Mouse (Mus musculus) ES-E14 (cell line): ENCODE measurements at regions not wholly inside any gene's neighbourhood (a gene's known extent, or its start where the extent isn't known, plus 50 kb on each side); places are given as distances from the start of the nearest gene placed in this dataset.

Experiments
- DNase-seq: peaks from one replicate; pipeline ENCODE4 v3.0.0-alpha.2; 2013; ENCODE audit warnings: low read depth, low spot score
- H3K27ac ChIP-seq: 2 replicates; pipeline ENCODE4 v1.5.1; 2012; ENCODE audit warnings: low read depth, mild to moderate bottlenecking, low read length, moderate library complexity, mixed read lengths; ENCODE audit not compliant: poor library complexity, insufficient read depth, severe bottlenecking
- H3K36me3 ChIP-seq: 2 replicates; pipeline ENCODE4 v1.6.1; 2012; ENCODE audit warnings: mild to moderate bottlenecking, low read length, moderate library complexity, mixed read lengths; ENCODE audit not compliant: control insufficient read depth, poor library complexity, insufficient read depth, severe bottlenecking
- H3K4me1 ChIP-seq, 2 experiments: fragments of 150-350 bp in 1 of 2; sonication (generic) in 1 of 2; 2 replicates each; pipeline ENCODE4 v1.6.1; 2012; ENCODE audit warnings: low read length in 2 of 2, mild to moderate bottlenecking in 1 of 2, mixed read lengths in 1 of 2; ENCODE audit not compliant: control insufficient read depth in 2 of 2, insufficient read depth in 2 of 2, poor library complexity in 1 of 2
- H3K4me3 ChIP-seq, 2 experiments: fragments of 150-350 bp in 1 of 2; sonication (generic) in 1 of 2; 2 replicates each; pipeline ENCODE4 v1.5.1; 2012; ENCODE audit warnings: low read length in 2 of 2, low read depth in 1 of 2, mild to moderate bottlenecking in 1 of 2, mixed read lengths in 1 of 2; ENCODE audit not compliant: insufficient read depth in 1 of 2, poor library complexity in 1 of 2, severe bottlenecking in 1 of 2
- H3K9ac ChIP-seq: 2 replicates; pipeline ENCODE4 v1.6.1; 2012; ENCODE audit warnings: low read depth, mild to moderate bottlenecking, low read length, mixed read lengths; ENCODE audit not compliant: poor library complexity, insufficient read depth, severe bottlenecking
- H3K9me3 ChIP-seq: fragments of 150-350 bp; sonication (generic); 2 replicates; pipeline ENCODE4 v1.6.1; 2012; ENCODE audit warnings: low read depth, mild to moderate bottlenecking, low read length; ENCODE audit not compliant: control insufficient read depth, insufficient read depth
- CHD2 ChIP-seq: IDR thresholded peaks from 2 replicates; pipeline ENCODE4 v1.6.1; 2014; ENCODE audit warnings: mild to moderate bottlenecking, low read depth, low read length, inconsistent platforms
- HCFC1 ChIP-seq: IDR thresholded peaks from 2 replicates; pipeline ENCODE4 v1.6.1; 2012; ENCODE audit warnings: low read length, inconsistent platforms, borderline replicate concordance; ENCODE audit not compliant: insufficient read depth
- MAFK ChIP-seq: IDR thresholded peaks from 2 replicates; pipeline ENCODE4 v1.6.1; 2014; ENCODE audit warnings: mild to moderate bottlenecking, low read depth, low read length, inconsistent platforms; ENCODE audit not compliant: insufficient read depth
- ZC3H11A ChIP-seq: IDR thresholded peaks from 2 replicates; pipeline ENCODE4 v1.6.1; 2012; ENCODE audit warnings: low read depth, mild to moderate bottlenecking, inconsistent platforms, low read length, borderline replicate concordance
- ZNF384 ChIP-seq: IDR thresholded peaks from 2 replicates; pipeline ENCODE4 v1.6.1; 2012; ENCODE audit warnings: low read depth, low read length, inconsistent platforms
- in situ Hi-C, 2 experiments: fragments of 600-800 bp; cut with MboI; formaldehyde crosslinking; loops; one replicate each; pipeline ENCODE4 v1.15.1; 2025; ENCODE audit warnings: low sequenced_read_pairs in 2 of 2, inconsistent platforms in 1 of 2; ENCODE audit not compliant: unreplicated experiment in 2 of 2

DNA sequence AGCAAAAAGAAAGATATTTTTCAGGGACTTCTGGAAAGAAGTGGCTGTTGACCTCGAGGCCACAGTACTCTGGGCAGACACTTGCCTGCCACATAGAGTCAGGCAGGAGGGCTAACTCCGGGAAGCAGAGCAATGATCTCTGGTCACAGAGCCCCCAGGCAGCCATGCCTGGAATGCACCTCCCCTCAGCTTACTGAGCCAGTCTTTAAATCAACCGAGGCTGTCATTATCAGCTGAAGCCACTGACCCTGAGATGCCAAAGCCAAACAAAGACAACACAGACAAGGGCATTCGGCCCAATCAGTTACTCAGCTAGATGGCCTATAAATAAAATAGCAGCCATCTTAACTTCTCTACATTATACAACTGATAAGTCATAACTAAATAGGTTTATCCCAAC is 52.2 kb upstream of the Foxo6 start:
- H3K4me3 ChIP-seq = no peak overlapping the region
- H3K36me3 ChIP-seq = no peaks in the 10 kb centered on the region
- no peak overlapping the region for H3K9ac ChIP-seq
- no peak for TF ChIP-seq ZNF384
- TF ChIP-seq HCFC1 = no peak
- no peak for TF ChIP-seq MAFK
- no peak for TF ChIP-seq CHD2
- no peak for TF ChIP-seq ZC3H11A
- no peak overlapping the region for H3K27ac ChIP-seq
- no peaks in the 10 kb centered on the region for H3K4me1 ChIP-seq
- no peaks in the 10 kb centered on the region for H3K9me3 ChIP-seq
- DNase-seq = no peak
- in situ Hi-C loops = no loop called here

DNA sequence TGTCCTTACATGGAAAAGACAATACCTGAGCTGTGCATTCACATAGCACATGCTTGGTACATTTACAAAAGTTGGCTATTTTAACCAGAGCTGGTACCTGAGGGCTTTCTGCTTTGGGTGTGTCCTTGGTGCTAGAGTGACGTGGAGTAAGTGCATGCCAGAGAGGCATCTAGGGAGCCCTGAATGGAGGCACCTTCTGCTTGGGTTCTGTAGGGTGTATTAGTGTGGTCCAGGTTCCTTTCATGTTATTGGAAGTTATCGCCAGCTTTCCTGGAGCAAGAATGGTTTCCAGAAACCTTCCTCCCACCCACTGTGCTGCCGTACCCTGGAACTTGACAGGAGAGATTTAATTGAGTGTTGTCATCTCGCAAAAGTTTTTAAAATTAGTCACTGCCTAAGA is 53.5 kb upstream of the Foxo6 start:
- no peaks in the 10 kb centered on the region for H3K36me3 ChIP-seq
- no peak overlapping the region for H3K27ac ChIP-seq
- TF ChIP-seq CHD2 (no peak), ZNF384 (no peak), MAFK (no peak), HCFC1 (no peak), ZC3H11A (no peak)
- in situ Hi-C loops = no loop called here
- no peaks in the 10 kb centered on the region for H3K9me3 ChIP-seq
- no peaks in the 10 kb centered on the region for H3K4me1 ChIP-seq
- no peak overlapping the region for H3K4me3 ChIP-seq
- H3K9ac ChIP-seq = no peak overlapping the region
- no peak for DNase-seq

DNA sequence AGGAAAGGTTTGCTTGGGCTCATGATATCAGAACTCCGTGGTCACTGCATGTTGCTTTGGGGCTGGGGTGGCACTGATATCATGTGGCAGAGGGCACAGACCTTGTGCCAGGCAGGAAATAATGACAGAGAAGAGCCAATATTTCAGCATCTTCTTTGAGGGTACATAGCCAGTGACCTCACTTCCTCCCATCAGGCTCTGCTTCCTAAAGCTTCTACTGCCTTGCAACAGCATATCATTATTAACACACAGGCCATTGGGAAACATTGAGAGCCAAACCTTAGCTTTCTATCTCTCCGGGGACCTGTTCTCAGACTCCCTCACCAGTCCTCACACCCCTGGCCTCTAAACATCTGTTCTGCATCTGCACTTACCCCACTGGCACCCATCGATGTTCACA is 54.8 kb upstream of the Foxo6 start:
- in situ Hi-C loops = no loop called here
- no peak for DNase-seq
- no peaks in the 10 kb centered on the region for H3K9me3 ChIP-seq

DNA sequence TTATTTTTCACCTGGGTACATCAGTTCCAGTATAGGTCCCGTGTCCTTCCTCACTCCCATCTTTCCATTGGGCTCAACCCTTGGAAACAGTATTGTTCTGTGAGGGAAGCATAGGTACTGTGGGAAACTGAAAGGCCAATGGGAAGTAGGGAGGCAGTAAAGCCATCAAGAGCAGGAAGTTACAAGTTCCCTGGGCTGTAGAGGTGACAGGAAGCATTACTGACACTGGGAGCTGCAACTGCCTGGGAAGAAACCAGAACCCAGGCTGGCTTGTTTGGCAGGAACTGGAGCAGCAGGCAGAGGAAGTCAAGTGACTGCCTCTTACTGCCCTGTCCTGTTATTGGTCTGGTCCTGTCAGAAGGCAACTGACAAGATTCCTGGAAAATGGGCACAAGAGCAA is 55.5 kb upstream of the Foxo6 start:
- no peak for DNase-seq
- no peak overlapping the region for H3K4me3 ChIP-seq
- no peaks in the 10 kb centered on the region for H3K9me3 ChIP-seq
- no peaks in the 10 kb centered on the region for H3K4me1 ChIP-seq
- TF ChIP-seq ZNF384 (no peak), MAFK (no peak), HCFC1 (no peak), ZC3H11A (no peak), CHD2 (no peak)
- H3K9ac ChIP-seq = no peak overlapping the region
- in situ Hi-C loops = no loop called here
- no peaks in the 10 kb centered on the region for H3K36me3 ChIP-seq
- H3K27ac ChIP-seq = no peak overlapping the region

More for the DNA sequence above, 54.8 kb upstream of the Foxo6 start:
- Histone ChIP-seq H3K4me1 (no peaks in the 10 kb centered on the region), H3K4me3 (no peak overlapping the region), H3K36me3 (no peaks in the 10 kb centered on the region), H3K27ac (no peak overlapping the region), H3K9ac (no peak overlapping the region)
- TF ChIP-seq ZC3H11A = no peak
- TF ChIP-seq MAFK = no peak
- no peak for TF ChIP-seq ZNF384

DNA sequence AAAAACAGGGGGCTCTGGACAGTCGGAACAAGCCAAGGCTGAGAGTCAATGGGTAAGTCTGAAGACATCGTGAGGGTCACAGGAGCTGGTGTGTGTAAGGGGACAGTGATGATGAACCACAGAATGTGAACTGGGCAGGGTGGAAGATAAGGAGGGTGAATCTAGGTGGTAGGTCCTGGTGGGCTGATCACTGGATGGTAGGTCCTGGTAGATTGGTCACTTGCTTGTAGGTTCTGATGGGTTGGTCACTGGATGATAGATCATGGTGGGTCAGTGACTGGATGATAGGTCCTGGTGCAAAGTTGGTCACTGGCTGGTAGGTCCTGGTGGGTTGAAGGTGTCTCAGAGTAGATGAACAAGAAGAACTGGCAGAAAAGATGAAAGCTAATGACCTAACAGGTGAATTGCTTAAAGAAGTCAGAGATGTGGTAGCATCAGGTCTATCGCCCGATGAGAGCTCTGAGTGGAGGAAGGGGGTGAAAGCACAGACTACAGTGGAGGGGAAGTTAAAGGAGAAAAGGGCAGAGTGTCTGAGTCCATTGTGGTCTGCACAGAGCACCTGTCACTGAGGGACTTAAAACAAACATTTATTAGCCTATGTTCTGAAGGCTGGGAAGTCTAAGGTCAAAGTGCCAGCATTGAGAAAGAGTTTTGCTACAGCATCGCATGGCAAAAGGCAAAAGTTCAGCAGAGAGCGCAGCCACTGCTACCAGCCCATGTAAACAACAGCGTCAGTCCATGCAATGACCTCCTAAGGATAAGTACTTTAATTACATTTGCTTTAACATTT is 58.7 kb upstream of the Foxo6 start:
- Histone ChIP-seq H3K9me3 (no peaks in the 10 kb centered on the region), H3K36me3 (no peaks in the 10 kb centered on the region), H3K27ac (no peak overlapping the region), H3K9ac (no peak overlapping the region), H3K4me3 (no peak overlapping the region), H3K4me1 (no peaks in the 10 kb centered on the region)
- no peak for DNase-seq
- in situ Hi-C loops = no loop called here
- no peak for TF ChIP-seq ZNF384
- no peak for TF ChIP-seq MAFK
- no peak for TF ChIP-seq HCFC1
- no peak for TF ChIP-seq CHD2
- TF ChIP-seq ZC3H11A = no peak
